ENCODE assay signal across 24 mouse cellular contexts in genomic region chr13:46718893-46719400, GRCm38 (mm10). TPM values are rescaled to one million over a fixed set of nuclear protein-coding genes. Genes with fewer than 3 reads are reported as not detected.
DNase-seq lines count a peak whose midpoint lies in the region; ATAC-seq and TF ChIP-seq lines count a peak whose summit lies in the region.
"Had no signal": no experiment of that assay in that cellular context is flagged by ENCODE, and none has a peak within 500 bp of the region (broad histone marks: within the 10 kb centered on the region; RNA-seq: fewer than 3 reads in every experiment).

No protein-coding gene starts in this region.

- H3K4me2 ChIP-seq in CH12.LX (ENCODE audit: insufficient read depth, low read depth, poor library complexity, severe bottlenecking): peak overlapping the region; percentile 74
- H3K4me2 ChIP-seq in forebrain, embryonic 11.5 days (ENCODE audit: low read depth, low read length, severe bottlenecking): no peak overlapping the region
- H3K4me2 ChIP-seq: embryonic facial prominence, embryonic 13.5 days; forebrain, embryonic 13.5 days; heart, embryonic 12.5 days; midbrain, embryonic 11.5 days; neural tube, embryonic 15.5 days had no signal

- no peak overlapping the region for H3K27ac ChIP-seq in spleen, adult 2 months (ENCODE audit: insufficient read depth, low read length)
- H3K27ac ChIP-seq in CH12.LX (ENCODE audit: insufficient read depth, low read depth): peak overlapping the region; percentile 46
- H3K27ac ChIP-seq in forebrain, embryonic 11.5 days (ENCODE audit: low read depth, low read length): no peak overlapping the region
- H3K27ac ChIP-seq in heart, adult 2 months: no peak overlapping the region
- H3K27ac ChIP-seq: embryonic facial prominence, embryonic 13.5 days; forebrain, embryonic 13.5 days; gastrocnemius, adult 2 months; kidney, postnatal 0 days; liver, embryonic 14.5 days; macrophage; neural tube, embryonic 15.5 days had no signal

- dilution Hi-C loops in CH12.LX (cut with MboI; ENCODE audit: extremely low pct_ligation_motif_present, extremely low pct_unique_long_range_greater_than_20kb, low sequenced_read_pairs): no loop called here

- ATAC-seq in inflammation-experienced regulatory T-cells, adult 6 months: peak; percentile 57
- ATAC-seq in forebrain, embryonic 11.5 days (replicated peaks; ENCODE audit: low FRiP score): no peak
- ATAC-seq: forebrain, embryonic 13.5 days had no signal

- TF ChIP-seq RAD21 in CH12.LX (IDR thresholded peaks at IDR 0.05; ENCODE audit: low read depth, low read length): no peak

- no peaks in the 10 kb centered on the region for H3K27me3 ChIP-seq in spleen, adult 2 months (ENCODE audit: control insufficient read depth, insufficient read depth, low read length)
- no peaks in the 10 kb centered on the region for H3K27me3 ChIP-seq in CH12.LX (replicated peaks)
- no peaks in the 10 kb centered on the region for H3K27me3 ChIP-seq in forebrain, embryonic 11.5 days (ENCODE audit: control insufficient read depth, insufficient read depth, low read length)
- no peaks in the 10 kb centered on the region for H3K27me3 ChIP-seq in heart, adult 2 months (ENCODE audit: control insufficient read depth, insufficient read depth, low read length)
- H3K27me3 ChIP-seq: embryonic facial prominence, embryonic 13.5 days; forebrain, embryonic 13.5 days; heart, embryonic 12.5 days; neural tube, embryonic 15.5 days had no signal

- no peak for TF ChIP-seq CTCF in spleen, adult 2 months (IDR thresholded peaks at IDR 0.05; ENCODE audit: extremely low read depth, insufficient read depth, insufficient read length, insufficient replicate concordance)
- no peak for TF ChIP-seq CTCF in CH12.LX (conservative IDR thresholded peaks at IDR 0.05 in 1 of 2, IDR thresholded peaks at IDR 0.05 in 1 of 2; ENCODE audit: low read depth in 2 of 2, low read length in 2 of 2)
- no peak for TF ChIP-seq CTCF in heart, adult 2 months (IDR thresholded peaks at IDR 0.05)

- H3K4me1 ChIP-seq in spleen, adult 2 months (ENCODE audit: control insufficient read depth, insufficient read depth, insufficient read length): peaks cover 10% of the 10 kb centered on the region
- H3K4me1 ChIP-seq in CH12.LX (ENCODE audit: control insufficient read depth in 1 of 2, insufficient read depth in 2 of 2): peaks cover 10 to 65% of the 10 kb centered on the region in 2 experiments; a peak in 3 of 4 replicates
- no peaks in the 10 kb centered on the region for H3K4me1 ChIP-seq in forebrain, embryonic 11.5 days (replicated peaks; ENCODE audit: control insufficient read depth, insufficient read depth, low read length)
- H3K4me1 ChIP-seq in heart, adult 2 months (ENCODE audit: control insufficient read depth, insufficient read depth, low read length): no peaks in the 10 kb centered on the region

- peak overlapping the region; percentile 20; the same call in 1 of the 2 replicates for H3K4me3 ChIP-seq in spleen, adult 2 months (ENCODE audit: extremely low read depth, insufficient read depth, insufficient read length)
- H3K4me3 ChIP-seq in CH12.LX (replicated peaks in 1 of 3; ENCODE audit: low read depth in 2 of 3, low read length in 2 of 3, poor library complexity in 1 of 3): peak overlapping the region; percentile 19 to 37 (median 31)
- H3K4me3 ChIP-seq in forebrain, embryonic 11.5 days (ENCODE audit: low read depth, low read length): no peak overlapping the region
- no peak overlapping the region for H3K4me3 ChIP-seq in heart, adult 2 months
- H3K4me3 ChIP-seq: embryonic facial prominence, embryonic 13.5 days; erythroblast, embryonic 14.5 days; forebrain, embryonic 13.5 days; gastrocnemius, adult 2 months; heart, embryonic 12.5 days; neural tube, embryonic 15.5 days had no signal

- in situ Hi-C loops in CH12.LX (cut with MboI; ENCODE audit: low pct_ligation_motif_present, low pct_unique_long_range_greater_than_20kb, low sequenced_read_pairs): no loop called here

- WGBS in spleen, adult 2 months: 42% methylated on average over 5 of the region's 5 CpGs
- WGBS in forebrain, embryonic 11.5 days: 85% methylated on average over 5 of the region's 5 CpGs
- WGBS in heart, adult 2 months: 79% methylated on average over 5 of the region's 5 CpGs

- intact Hi-C loops in heart, adult 2 months (cut with DNase I): no loop called here

- peaks cover 78% of the 10 kb centered on the region for H3K79me2 ChIP-seq in CH12.LX (replicated peaks; ENCODE audit: control insufficient read depth, extremely low read depth, insufficient read depth, poor library complexity, severe bottlenecking)
- peaks cover 2% of the 10 kb centered on the region for H3K79me2 ChIP-seq in heart, adult 2 months (replicated peaks; ENCODE audit: control insufficient read depth, insufficient read depth, low read length)

- peak overlapping the region; percentile 67 for H3K9ac ChIP-seq in CH12.LX (ENCODE audit: insufficient read depth, low read depth)
- H3K9ac ChIP-seq in forebrain, embryonic 11.5 days (ENCODE audit: low read length): no peak overlapping the region
- H3K9ac ChIP-seq in heart, adult 2 months (ENCODE audit: low read depth, low read length): no peak overlapping the region
- H3K9ac ChIP-seq: embryonic facial prominence, embryonic 13.5 days; forebrain, embryonic 13.5 days; heart, embryonic 12.5 days; liver, embryonic 14.5 days; neural tube, embryonic 15.5 days had no signal

- DNase-seq in spleen, adult 2 months (ENCODE audit: low read depth in 1 of 2, low spot score in 2 of 2): no peak
- DNase-seq in spleen, postnatal 14 days (ENCODE audit: low spot score in 2 of 2): no peak
- no peak for DNase-seq in CH12.LX (ENCODE audit: extremely low read depth)
- no peak for DNase-seq in adrenal gland, adult 2 months
- DNase-seq in forebrain, embryonic 11.5 days (ENCODE audit: low spot score): no peak
- DNase-seq in heart, adult 2 months: no peak
- DNase-seq: cerebellum, adult 2 months; cerebellum, postnatal 25 days; embryo, embryonic 11 days; gastrocnemius, adult 2 months; heart, postnatal 10 days; kidney, adult 18-20 months; spleen, adult 18-20 months; thymus, postnatal 25 days had no signal

- H3K36me3 ChIP-seq in spleen, adult 2 months (ENCODE audit: control insufficient read depth, insufficient read depth, low read length): peaks cover 1% of the 10 kb centered on the region; the same call in 1 of the 2 replicates
- peaks cover 0 to 21% of the 10 kb centered on the region in 2 experiments for H3K36me3 ChIP-seq in CH12.LX (replicated peaks in 1 of 2; ENCODE audit: control insufficient read depth in 1 of 2, insufficient read depth in 1 of 2, low read length in 1 of 2)
- H3K36me3 ChIP-seq in forebrain, embryonic 11.5 days (ENCODE audit: control insufficient read depth, insufficient read depth, low read length): no peaks in the 10 kb centered on the region
- peaks cover 2% of the 10 kb centered on the region; the same call in 1 of the 2 replicates for H3K36me3 ChIP-seq in heart, adult 2 months (ENCODE audit: control insufficient read depth, insufficient read depth, low read length)

- TF ChIP-seq POLR2A in spleen, adult 2 months (IDR thresholded peaks at IDR 0.05; ENCODE audit: low read depth, low read length): no peak
- TF ChIP-seq POLR2A in CH12.LX (IDR thresholded peaks at IDR 0.05; ENCODE audit: low read depth, low read length): no peak
- TF ChIP-seq POLR2A in heart, adult 2 months (IDR thresholded peaks at IDR 0.05; ENCODE audit: insufficient read depth, low read depth, low read length): no peak

- H3K9me3 ChIP-seq in CH12.LX (replicated peaks; ENCODE audit: low read length): no peaks in the 10 kb centered on the region
- no peaks in the 10 kb centered on the region for H3K9me3 ChIP-seq in forebrain, embryonic 11.5 days (ENCODE audit: control insufficient read depth, low read length)
- H3K9me3 ChIP-seq: embryonic facial prominence, embryonic 13.5 days; forebrain, embryonic 13.5 days; heart, embryonic 12.5 days; neural tube, embryonic 15.5 days had no signal

- TF ChIP-seq EP300 in CH12.LX (IDR thresholded peaks at IDR 0.05; ENCODE audit: low read length): no peak
- TF ChIP-seq EP300 in heart, adult 2 months (IDR thresholded peaks at IDR 0.05; ENCODE audit: insufficient read depth, low read depth, low read length): no peak

TF ChIP-seq in CH12.LX, 34 proteins besides CTCF, POLR2A, EP300 and RAD21 (continues in another document):
- TF ChIP-seq KAT2A (IDR thresholded peaks at IDR 0.05; ENCODE audit: insufficient replicate concordance, low read length): no peak
- TF ChIP-seq TCF12 (IDR thresholded peaks at IDR 0.05; ENCODE audit: low read depth, low read length): no peak
- TF ChIP-seq USF2 (conservative IDR thresholded peaks at IDR 0.05; ENCODE audit: low read depth, low read length): no peak
- no peak for TF ChIP-seq MAZ (IDR thresholded peaks at IDR 0.05; ENCODE audit: low read depth, low read length)
- TF ChIP-seq NRF1 (IDR thresholded peaks at IDR 0.05; ENCODE audit: low read depth, low read length): no peak
- no peak for TF ChIP-seq MYC (IDR thresholded peaks at IDR 0.05; ENCODE audit: low read depth, low read length)
- no peak for TF ChIP-seq RCOR1 (conservative IDR thresholded peaks at IDR 0.05; ENCODE audit: low read depth, low read length)
- TF ChIP-seq MAFK (IDR thresholded peaks at IDR 0.05; ENCODE audit: insufficient replicate concordance, low read length): no peak
- no peak for TF ChIP-seq ELF1 (IDR thresholded peaks at IDR 0.05; ENCODE audit: low read depth, low read length)

RNA-seq across cellular contexts. Expression of gene Nup153, which starts 8.8 kb away (rescaled TPM):
- polyA plus RNA-seq in spleen, adult 2 months (2012; rRNA removed): 63.8 and 70.8 TPM in 2 replicates
- total RNA-seq in CH12.LX (2012; rRNA removed) (60.6 and 73.6 TPM in 2 replicates), CH12.LX (2014; rRNA removed) (91.3 and 91.5 TPM in 2 replicates)
- polyA plus RNA-seq in CH12.LX (2012; ENCODE audit: insufficient read length, low read depth): 79.2 and 118 TPM in 2 replicates
- 10 to 100 TPM; 45.4 to 74.4 (median 73.1) TPM for polyA plus RNA-seq in inflammation-experienced regulatory T-cells, adult 6 months (2017; shearing (Covaris generic))
- total RNA-seq in adrenal gland, adult 2 months (2021): 10 to 100 TPM; 49.9 to 89.2 TPM
- 25.4 and 29.5 TPM in 2 replicates for polyA plus RNA-seq in adrenal gland, adult 2 months (2012; rRNA removed)
- 49.3 and 49.7 TPM in 2 replicates for polyA plus RNA-seq in forebrain, embryonic 11.5 days (2014; fragmentation: Nextera tagmentation; extraction: Ambion mirVana)
- 10 to 100 TPM; 35.5 to 37.7 TPM for total RNA-seq in heart, adult 2 months (2021)
- polyA plus RNA-seq in heart, adult 2 months (2012; rRNA removed): 24.5 and 42.8 TPM in 2 replicates

RNA-seq across cellular contexts. Expression of gene Fam8a1, which starts 49.6 kb away (rescaled TPM):
- polyA plus RNA-seq in spleen, adult 2 months (2012; rRNA removed): 5.5 and 9.8 TPM in 2 replicates
- total RNA-seq in CH12.LX (2012; rRNA removed): 6.2 and 6.9 TPM in 2 replicates
- total RNA-seq in CH12.LX (2014; rRNA removed): 9.9 and 10.1 TPM in 2 replicates
- polyA plus RNA-seq in CH12.LX (2012; ENCODE audit: insufficient read length, low read depth): 9.9 and 10.2 TPM in 2 replicates
- 1 to 10 TPM; 5.1 to 9.7 (median 6.2) TPM for polyA plus RNA-seq in inflammation-experienced regulatory T-cells, adult 6 months (2017; shearing (Covaris generic))
- 10 to 100 TPM; 43.4 to 54.9 TPM for total RNA-seq in adrenal gland, adult 2 months (2021)
- polyA plus RNA-seq in adrenal gland, adult 2 months (2012; rRNA removed): 31.0 and 38.5 TPM in 2 replicates
- polyA plus RNA-seq in forebrain, embryonic 11.5 days (2014; fragmentation: Nextera tagmentation; extraction: Ambion mirVana): 9.3 and 10.8 TPM in 2 replicates
- total RNA-seq in heart, adult 2 months (2021): 10 to 100 TPM; 32.7 to 38.3 TPM
- 9.7 and 17.4 TPM in 2 replicates for polyA plus RNA-seq in heart, adult 2 months (2012; rRNA removed)

Comparison
In these comparisons a context has a peak if more than half of its experiments do, and no peak if none do; other contexts are left out.
1. H3K4me3 ChIP-seq: peak in spleen, adult 2 months (single experiment) and CH12.LX (3 of 3); none in forebrain, embryonic 11.5 days (single experiment) and heart, adult 2 months (single experiment).